Mouse (Mus musculus) intestine, embryonic 15.5 days (tissue): ENCODE results near the gene Nqo1. TPM values are rescaled to one million over a fixed set of nuclear protein-coding genes. Genes with fewer than 3 reads are reported as not detected.

Source experiments
- ATAC-seq: fragments of 200-750 bp; cut with Nextera tagmentation; 2 replicates; pipeline ENCODE4 v1.8.0; 2017; ENCODE audit warnings: moderate TSS enrichment, moderate library complexity
- H3K27ac ChIP-seq: fragments of 300-500 bp; sonication (generic); 2 replicates; pipeline ENCODE4 v1.5.1; 2015; ENCODE audit warnings: mild to moderate bottlenecking, inconsistent platforms
- H3K27me3 ChIP-seq: fragments of 300-500 bp; sonication (generic); replicated peaks from 2 replicates; pipeline ENCODE4 v1.6.1; 2015; ENCODE audit warnings: inconsistent platforms
- H3K36me3 ChIP-seq: fragments of 300-500 bp; sonication (generic); 2 replicates; pipeline ENCODE4 v1.6.1; 2015; ENCODE audit warnings: inconsistent platforms
- H3K4me1 ChIP-seq: fragments of 300-500 bp; sonication (generic); replicated peaks from 2 replicates; pipeline ENCODE4 v1.6.1; 2015; ENCODE audit warnings: inconsistent platforms
- H3K4me2 ChIP-seq: fragments of 300-500 bp; sonication (generic); replicated peaks from 2 replicates; pipeline ENCODE4 v1.6.1; 2015; ENCODE audit warnings: mild to moderate bottlenecking, inconsistent platforms
- H3K4me3 ChIP-seq: fragments of 300-500 bp; sonication (generic); replicated peaks from 2 replicates; pipeline ENCODE4 v1.5.1; 2015; ENCODE audit warnings: inconsistent platforms
- H3K9ac ChIP-seq: fragments of 300-500 bp; sonication (generic); 2 replicates; pipeline ENCODE4 v1.6.1; 2015; ENCODE audit warnings: inconsistent platforms
- H3K9me3 ChIP-seq: fragments of 300-500 bp; sonication (generic); 2 replicates; pipeline ENCODE4 v1.6.1; 2016; ENCODE audit warnings: inconsistent platforms
- WGBS: fragments of 180-500 bp; shearing (Covaris S2); methylation state at CpG from one replicate; pipeline ENCODE4 v1.1.7; 2015; 5-methylcytosine and 5-hydroxymethylcytosine counted together
- polyA plus RNA-seq: library from polyadenylated mRNA; unstranded; fragments of >200 nt; fragmentation: Nextera tagmentation; extraction: Ambion mirVana; gene quantifications from 2 replicates; pipeline ENCODE4 v1.2.1, GENCODE M21; 2015

Gene Nqo1
- polyA plus RNA-seq, 1 experiment from 2014 or later = 18.2 TPM

DNA sequence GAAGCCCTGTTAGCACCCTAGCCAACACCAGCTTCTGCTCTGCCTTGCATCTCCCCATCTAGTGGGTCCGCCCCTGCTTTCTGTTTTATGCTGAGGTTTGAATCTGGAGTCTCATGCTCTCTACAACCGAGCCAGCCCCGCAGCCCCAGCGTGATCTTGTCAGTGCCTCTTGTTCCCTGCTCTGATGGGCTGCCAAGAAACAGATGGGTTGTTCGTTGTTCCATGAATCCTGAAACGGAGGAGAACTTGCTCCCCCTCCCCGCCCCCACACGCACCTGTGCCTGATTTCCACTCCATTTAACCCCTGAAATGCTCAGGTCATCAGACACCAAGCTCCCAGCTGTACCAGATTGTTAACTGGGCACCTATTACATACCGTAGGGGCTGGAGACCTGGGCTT lies 3.5 kb downstream of the Nqo1 start:
- H3K9ac ChIP-seq = no peak overlapping the region
- no peak overlapping the region for H3K4me2 ChIP-seq
- 43% methylated on average over 9 of the region's 9 CpGs for WGBS
- H3K27ac ChIP-seq = no peak overlapping the region
- no peak overlapping the region for H3K4me3 ChIP-seq
- H3K36me3 ChIP-seq = no peaks in the 10 kb centered on the region
- no peaks in the 10 kb centered on the region for H3K9me3 ChIP-seq
- no peak for ATAC-seq
- peaks cover 10% of the 10 kb centered on the region for H3K4me1 ChIP-seq
- no peaks in the 10 kb centered on the region for H3K27me3 ChIP-seq

DNA sequence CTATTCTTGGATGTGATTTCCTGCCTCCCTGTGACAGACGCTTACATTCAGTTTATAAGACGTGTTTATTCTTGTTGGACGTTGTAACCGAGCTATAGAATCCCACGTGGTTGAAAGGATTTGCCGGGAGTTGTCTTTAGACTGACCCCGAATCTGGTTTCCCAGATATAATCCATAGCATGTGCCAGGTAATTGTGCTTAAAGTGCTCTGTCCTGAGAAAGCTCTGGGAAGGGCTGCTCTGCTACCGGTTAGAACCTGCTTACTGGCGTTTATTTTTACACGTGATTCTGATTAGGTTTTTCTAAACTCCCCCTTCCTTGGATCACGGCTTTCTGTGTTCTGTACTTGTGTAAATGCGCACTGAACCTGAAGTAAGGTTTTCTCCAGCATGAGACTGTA lies 5.3 kb downstream of the Nqo1 start:
- H3K4me1 ChIP-seq = peaks cover 1% of the 10 kb centered on the region; the same call in 1 of the 2 replicates
- WGBS = 41% methylated on average over 12 of the region's 12 CpGs
- H3K4me2 ChIP-seq = no peak overlapping the region
- no peaks in the 10 kb centered on the region for H3K9me3 ChIP-seq
- H3K9ac ChIP-seq = no peak overlapping the region
- no peak overlapping the region for H3K27ac ChIP-seq
- no peak overlapping the region for H3K4me3 ChIP-seq
- ATAC-seq = no peak
- no peaks in the 10 kb centered on the region for H3K27me3 ChIP-seq
- no peaks in the 10 kb centered on the region for H3K36me3 ChIP-seq

DNA sequence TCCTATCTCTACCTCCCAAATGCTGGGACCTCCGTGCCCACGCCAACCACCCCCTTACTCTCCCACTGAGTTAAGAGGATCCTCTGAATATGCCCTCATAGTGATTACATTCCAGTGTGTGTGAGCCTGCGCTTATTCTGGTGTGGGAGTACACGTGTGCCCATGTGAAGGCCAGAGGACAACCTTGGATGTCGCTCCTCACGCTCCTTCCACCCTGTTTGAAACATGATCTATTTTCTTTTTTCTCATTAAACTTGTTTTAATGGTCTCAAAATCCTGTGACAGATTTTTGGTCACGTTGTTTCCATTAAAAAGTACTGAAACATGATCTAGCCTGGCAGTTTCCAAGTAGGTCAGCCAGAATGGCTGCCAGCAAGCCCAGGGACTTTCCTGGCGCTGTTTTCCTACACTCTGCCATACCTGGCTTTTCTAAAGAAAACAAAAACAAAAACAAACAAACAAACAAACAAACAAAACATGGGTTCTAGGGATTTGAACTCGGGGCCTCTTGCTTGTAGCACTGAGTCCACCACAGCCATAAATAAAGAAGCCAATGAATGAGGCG lies 6.8 kb downstream of the Nqo1 start:
- H3K4me3 ChIP-seq = no peak overlapping the region
- H3K4me2 ChIP-seq = no peak overlapping the region
- H3K27ac ChIP-seq = no peak overlapping the region
- ATAC-seq = no peak
- H3K4me1 ChIP-seq = no peaks in the 10 kb centered on the region
- no peaks in the 10 kb centered on the region for H3K36me3 ChIP-seq
- WGBS = 89% methylated on average over 10 of the region's 10 CpGs
- H3K9me3 ChIP-seq = no peaks in the 10 kb centered on the region
- no peaks in the 10 kb centered on the region for H3K27me3 ChIP-seq
- H3K9ac ChIP-seq = no peak overlapping the region

DNA sequence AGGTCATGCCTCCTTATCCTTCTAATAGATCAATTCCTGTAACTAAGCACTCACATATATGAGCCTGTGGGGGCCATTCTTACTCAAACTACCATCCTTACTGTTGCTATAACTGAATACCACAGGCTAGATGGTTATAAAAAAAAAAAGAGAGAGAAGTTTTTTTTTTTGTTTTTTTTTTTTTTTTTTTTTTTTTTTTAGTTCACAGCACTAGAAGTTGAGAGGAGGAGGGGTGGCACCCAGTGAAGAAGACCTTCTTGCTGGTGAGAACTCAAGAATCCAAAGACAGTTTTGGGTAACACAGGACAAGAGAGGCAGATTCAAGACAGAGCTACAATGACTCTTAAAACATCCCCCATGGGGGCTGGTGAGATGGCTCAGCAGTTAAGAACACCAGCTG lies 7.6 kb downstream of the Nqo1 start:
- H3K27me3 ChIP-seq = no peaks in the 10 kb centered on the region
- no peaks in the 10 kb centered on the region for H3K36me3 ChIP-seq
- no peak overlapping the region for H3K4me3 ChIP-seq
- ATAC-seq = no peak
- H3K9me3 ChIP-seq = no peaks in the 10 kb centered on the region
- no peaks in the 10 kb centered on the region for H3K4me1 ChIP-seq
- no peak overlapping the region for H3K27ac ChIP-seq
- H3K4me2 ChIP-seq = no peak overlapping the region
- H3K9ac ChIP-seq = no peak overlapping the region

DNA sequence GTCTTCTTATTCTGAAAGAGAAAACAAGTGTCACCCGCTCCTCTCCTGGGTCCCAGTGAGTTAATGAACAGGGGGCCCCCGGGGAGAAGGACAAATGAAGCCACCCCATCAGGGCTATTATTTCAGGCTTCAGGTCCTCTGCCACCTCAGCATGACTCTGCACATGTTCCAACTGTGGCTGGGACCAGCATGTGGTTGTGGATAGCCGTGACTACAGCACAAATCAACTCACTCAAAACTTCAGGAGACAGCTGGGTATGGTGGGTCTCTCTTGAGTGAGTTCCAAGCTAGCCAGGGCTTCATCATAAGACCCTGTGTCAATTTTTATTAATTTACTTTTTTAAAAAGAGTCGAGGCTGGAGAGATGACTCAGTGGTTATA lies 11.9 kb downstream of the Nqo1 start:
- H3K4me3 ChIP-seq = no peak overlapping the region
- H3K27ac ChIP-seq = no peak overlapping the region
- ATAC-seq = peak; percentile 46
- no peaks in the 10 kb centered on the region for H3K9me3 ChIP-seq
- 79% methylated on average over 4 of the region's 4 CpGs for WGBS
- no peak overlapping the region for H3K4me2 ChIP-seq
- H3K4me1 ChIP-seq = peaks cover 9% of the 10 kb centered on the region
- H3K27me3 ChIP-seq = no peaks in the 10 kb centered on the region
- no peak overlapping the region for H3K9ac ChIP-seq
- no peaks in the 10 kb centered on the region for H3K36me3 ChIP-seq

DNA sequence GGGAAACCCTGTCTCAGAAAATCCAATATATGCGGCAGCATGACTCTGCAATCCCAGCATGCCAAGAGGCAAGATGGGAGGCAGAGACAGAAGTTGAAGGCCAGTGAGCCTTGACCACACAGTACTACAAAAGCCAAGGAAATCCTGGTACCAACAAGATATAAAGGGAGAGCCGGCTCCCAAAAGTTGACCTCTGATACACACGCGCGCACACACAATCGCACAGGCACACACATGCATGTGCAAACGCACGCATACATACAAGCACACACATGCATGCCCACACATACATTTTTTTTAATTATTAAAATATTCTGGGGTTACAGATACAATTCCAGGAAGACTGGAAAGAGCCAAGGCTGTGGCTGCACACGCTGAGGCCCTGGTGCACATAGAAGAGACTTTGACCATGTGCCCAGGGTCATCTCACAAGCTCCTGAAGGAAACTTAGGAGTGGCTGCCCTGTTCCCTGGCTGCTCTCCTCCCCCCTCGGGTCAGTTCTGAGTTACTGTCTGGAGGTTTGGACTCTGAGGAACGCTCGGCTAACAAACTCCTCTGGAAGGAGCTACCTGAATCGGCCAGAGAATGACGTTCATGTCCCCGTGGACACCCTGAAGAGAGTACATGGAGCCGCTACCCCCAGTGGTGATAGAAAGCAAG lies 12.4 kb downstream of the Nqo1 start:
- peak; percentile 85 for ATAC-seq
- H3K36me3 ChIP-seq = no peaks in the 10 kb centered on the region
- no peaks in the 10 kb centered on the region for H3K9me3 ChIP-seq
- peaks cover 9% of the 10 kb centered on the region for H3K4me1 ChIP-seq
- no peak overlapping the region for H3K9ac ChIP-seq
- H3K4me2 ChIP-seq = no peak overlapping the region
- WGBS = 91% methylated on average over 16 of the region's 16 CpGs
- no peak overlapping the region for H3K4me3 ChIP-seq
- H3K27ac ChIP-seq = no peak overlapping the region
- no peaks in the 10 kb centered on the region for H3K27me3 ChIP-seq

DNA sequence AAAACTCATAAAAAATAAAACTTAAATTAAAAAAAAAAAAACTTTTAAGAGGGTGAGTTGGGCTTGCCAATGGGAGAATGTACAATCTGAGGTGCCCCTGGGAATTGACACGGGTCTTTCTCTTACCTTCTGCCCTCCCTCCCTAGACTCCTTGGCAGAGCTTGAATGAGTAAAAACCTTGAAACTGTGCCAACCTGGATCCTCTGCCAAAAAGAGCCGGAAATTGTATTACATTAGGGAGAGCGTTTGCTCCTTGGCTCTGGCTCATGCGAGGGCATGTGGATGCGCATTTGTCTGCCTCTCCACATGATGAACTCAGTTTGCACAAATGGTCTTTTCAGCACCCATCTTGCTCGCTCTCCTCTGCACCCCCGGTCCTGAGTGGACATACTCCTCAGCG lies 13.4 kb downstream of the Nqo1 start:
- no peaks in the 10 kb centered on the region for H3K36me3 ChIP-seq
- H3K27ac ChIP-seq = no peak overlapping the region
- WGBS = 58% methylated on average over 8 of the region's 8 CpGs
- no peaks in the 10 kb centered on the region for H3K27me3 ChIP-seq
- H3K4me3 ChIP-seq = no peak overlapping the region
- H3K9me3 ChIP-seq = no peaks in the 10 kb centered on the region
- no peak overlapping the region for H3K4me2 ChIP-seq
- H3K9ac ChIP-seq = no peak overlapping the region
- ATAC-seq = no peak
- peaks cover 10% of the 10 kb centered on the region for H3K4me1 ChIP-seq

DNA sequence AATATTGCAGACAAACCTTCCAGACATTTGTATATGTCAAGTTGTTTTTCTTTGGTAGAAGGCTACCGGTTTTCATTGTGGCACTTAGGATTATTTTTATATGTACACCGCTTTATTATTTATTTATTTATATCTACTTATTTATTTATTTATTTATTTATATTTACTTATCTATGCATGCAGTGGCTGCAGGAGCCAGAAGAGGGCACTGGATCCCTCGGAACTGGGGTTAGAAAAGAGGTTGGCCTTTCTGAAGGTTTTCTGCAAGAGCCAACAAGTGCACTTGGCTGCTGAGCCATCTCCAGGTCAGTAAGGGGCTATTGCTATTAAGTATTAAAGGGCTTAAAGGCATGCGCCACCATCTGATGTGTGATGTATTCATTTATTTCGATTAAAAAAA lies 15.1 kb downstream of the Nqo1 start:
- no peak overlapping the region for H3K4me2 ChIP-seq
- H3K9me3 ChIP-seq = no peaks in the 10 kb centered on the region
- no peaks in the 10 kb centered on the region for H3K36me3 ChIP-seq
- ATAC-seq = no peak
- H3K4me1 ChIP-seq = peaks cover 12% of the 10 kb centered on the region
- H3K9ac ChIP-seq = no peak overlapping the region
- H3K27me3 ChIP-seq = no peaks in the 10 kb centered on the region
- no peak overlapping the region for H3K27ac ChIP-seq
- H3K4me3 ChIP-seq = no peak overlapping the region
- WGBS = 70% methylated on average over 5 of the region's 5 CpGs

DNA sequence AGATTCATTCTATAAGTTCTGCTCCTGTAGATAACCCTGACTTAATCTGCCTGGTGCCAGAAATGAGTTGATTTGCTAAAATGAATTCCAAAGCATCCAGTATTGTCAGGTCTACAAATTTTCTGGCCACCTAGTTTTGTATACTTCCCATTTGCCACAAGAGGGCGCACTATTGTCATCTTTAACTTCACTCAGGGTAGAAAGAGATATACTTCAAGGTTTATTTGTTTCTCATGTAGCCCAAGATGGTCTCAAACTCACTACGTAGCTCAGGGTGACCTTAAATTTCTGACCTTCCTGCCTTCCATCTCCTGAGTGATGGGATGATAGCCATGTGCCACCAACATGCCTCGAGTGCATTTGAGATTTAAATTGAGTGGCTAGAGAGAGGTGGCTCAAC lies 16.4 kb downstream of the Nqo1 start:
- no peak overlapping the region for H3K4me3 ChIP-seq
- no peak overlapping the region for H3K4me2 ChIP-seq
- peaks cover 12% of the 10 kb centered on the region for H3K4me1 ChIP-seq
- no peak overlapping the region for H3K27ac ChIP-seq
- H3K9me3 ChIP-seq = no peaks in the 10 kb centered on the region
- no peaks in the 10 kb centered on the region for H3K27me3 ChIP-seq
- H3K36me3 ChIP-seq = no peaks in the 10 kb centered on the region
- 29% methylated on average over 3 of the region's 3 CpGs for WGBS
- no peak overlapping the region for H3K9ac ChIP-seq
- no peak for ATAC-seq

DNA sequence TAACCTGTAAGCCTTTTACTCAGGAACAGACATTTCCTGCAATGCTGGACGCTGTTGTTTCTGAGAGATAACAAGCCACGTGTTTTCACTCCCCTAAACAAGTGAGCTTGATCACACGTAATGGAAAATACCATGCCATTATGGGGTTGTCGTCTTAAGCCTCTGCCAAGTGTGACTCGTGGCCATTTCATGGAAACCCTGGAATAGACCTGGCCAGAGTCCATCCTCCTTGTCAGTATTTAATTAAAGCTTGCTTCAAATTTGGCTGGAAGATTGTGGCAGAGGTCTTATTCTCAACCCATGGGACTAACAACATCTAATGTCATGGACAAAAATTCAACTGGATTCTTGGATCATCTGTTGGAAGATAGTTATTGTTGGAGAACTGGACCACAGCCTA lies 16.8 kb downstream of the Nqo1 start:
- ATAC-seq = no peak
- Histone ChIP-seq H3K4me1 (peaks cover 12% of the 10 kb centered on the region), H3K4me3 (no peak overlapping the region), H3K27me3 (no peaks in the 10 kb centered on the region), H3K4me2 (no peak overlapping the region), H3K9me3 (no peaks in the 10 kb centered on the region), H3K9ac (no peak overlapping the region), H3K36me3 (no peaks in the 10 kb centered on the region), H3K27ac (no peak overlapping the region)
- 53% methylated on average over 5 of the region's 5 CpGs for WGBS

DNA sequence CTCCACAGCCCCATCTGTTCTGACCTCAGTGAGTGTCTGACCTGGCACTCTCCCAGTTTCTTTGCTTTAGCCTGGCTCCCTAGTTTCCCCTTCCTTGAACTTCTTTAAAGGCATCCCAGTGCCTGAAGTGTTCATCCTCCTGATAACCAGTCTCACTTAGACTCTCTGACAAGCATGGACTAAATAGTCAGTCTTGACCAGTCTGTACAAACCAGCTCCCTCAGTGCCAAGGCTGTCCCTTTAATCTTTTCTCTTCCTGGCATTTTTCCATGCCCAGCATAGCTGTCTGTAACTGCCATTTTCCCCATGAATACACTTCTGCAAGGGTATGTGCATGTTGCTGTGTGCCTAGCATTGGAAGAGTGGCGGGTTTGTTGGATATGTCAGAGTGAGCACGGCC lies 17.9 kb downstream of the Nqo1 start:
- H3K4me1 ChIP-seq = peaks cover 12% of the 10 kb centered on the region
- peaks cover 4% of the 10 kb centered on the region; the same call in 1 of the 2 replicates for H3K36me3 ChIP-seq
- 75% methylated on average over 2 of the region's 2 CpGs for WGBS
- no peaks in the 10 kb centered on the region for H3K27me3 ChIP-seq
- H3K4me2 ChIP-seq = no peak overlapping the region
- no peak overlapping the region for H3K27ac ChIP-seq
- no peak for ATAC-seq
- H3K9ac ChIP-seq = no peak overlapping the region
- H3K4me3 ChIP-seq = no peak overlapping the region
- H3K9me3 ChIP-seq = no peaks in the 10 kb centered on the region

DNA sequence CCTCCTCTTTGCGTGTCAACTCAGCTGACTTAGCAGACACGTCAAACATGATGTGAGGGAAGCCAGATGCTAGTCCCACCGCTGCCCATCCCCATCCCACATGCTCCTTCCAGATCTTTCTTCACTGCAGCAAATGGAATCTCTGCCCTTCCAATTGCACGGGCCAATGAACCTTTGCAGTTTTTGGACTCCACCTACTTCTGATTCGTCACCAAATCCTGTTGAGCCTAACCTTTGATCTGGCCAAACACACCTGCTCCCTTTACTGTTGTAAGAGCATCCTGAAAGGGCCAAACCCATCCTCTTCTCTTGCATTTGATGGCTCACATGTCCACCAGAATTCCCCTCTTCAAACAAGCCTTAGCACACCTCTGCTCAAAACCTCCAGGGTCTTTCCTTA lies 18.4 kb downstream of the Nqo1 start:
- no peak for ATAC-seq
- Histone ChIP-seq H3K36me3 (peaks cover 4% of the 10 kb centered on the region; the same call in 1 of the 2 replicates), H3K4me2 (no peak overlapping the region), H3K4me3 (no peak overlapping the region), H3K9ac (no peak overlapping the region), H3K27me3 (no peaks in the 10 kb centered on the region), H3K4me1 (peaks cover 8% of the 10 kb centered on the region), H3K9me3 (no peaks in the 10 kb centered on the region), H3K27ac (no peak overlapping the region)
- WGBS = 35% methylated on average over 5 of the region's 5 CpGs

DNA sequence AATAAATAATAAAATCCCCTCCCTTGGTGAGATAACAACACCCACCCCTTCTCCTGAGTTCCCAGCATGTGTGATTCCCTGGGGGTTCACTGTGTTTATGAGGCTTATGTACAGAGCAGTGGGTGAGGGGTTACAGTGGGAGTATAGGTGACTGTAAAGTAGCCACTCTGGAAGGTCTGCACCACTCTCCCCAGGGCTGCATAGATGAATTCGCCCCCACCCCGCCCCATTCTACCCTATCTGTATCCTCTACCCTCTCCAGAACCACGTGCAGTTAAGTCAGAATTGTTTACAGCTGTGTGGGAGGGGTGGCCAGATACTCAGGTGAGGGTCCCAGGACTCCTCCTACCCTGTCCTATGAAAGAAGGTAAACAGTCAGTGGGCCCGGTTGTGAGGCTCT lies 20.1 kb downstream of the Nqo1 start:
- Histone ChIP-seq H3K4me3 (no peak overlapping the region), H3K9ac (no peak overlapping the region), H3K27ac (no peak overlapping the region), H3K4me2 (no peak overlapping the region), H3K27me3 (no peaks in the 10 kb centered on the region), H3K9me3 (no peaks in the 10 kb centered on the region), H3K36me3 (peaks cover 10% of the 10 kb centered on the region), H3K4me1 (peaks cover 2% of the 10 kb centered on the region; the same call in 1 of the 2 replicates)
- ATAC-seq = no peak
- WGBS = 59% methylated on average over 4 of the region's 4 CpGs
